ENCODE assay signal across 31 mouse cellular contexts in the genomic region with DNA sequence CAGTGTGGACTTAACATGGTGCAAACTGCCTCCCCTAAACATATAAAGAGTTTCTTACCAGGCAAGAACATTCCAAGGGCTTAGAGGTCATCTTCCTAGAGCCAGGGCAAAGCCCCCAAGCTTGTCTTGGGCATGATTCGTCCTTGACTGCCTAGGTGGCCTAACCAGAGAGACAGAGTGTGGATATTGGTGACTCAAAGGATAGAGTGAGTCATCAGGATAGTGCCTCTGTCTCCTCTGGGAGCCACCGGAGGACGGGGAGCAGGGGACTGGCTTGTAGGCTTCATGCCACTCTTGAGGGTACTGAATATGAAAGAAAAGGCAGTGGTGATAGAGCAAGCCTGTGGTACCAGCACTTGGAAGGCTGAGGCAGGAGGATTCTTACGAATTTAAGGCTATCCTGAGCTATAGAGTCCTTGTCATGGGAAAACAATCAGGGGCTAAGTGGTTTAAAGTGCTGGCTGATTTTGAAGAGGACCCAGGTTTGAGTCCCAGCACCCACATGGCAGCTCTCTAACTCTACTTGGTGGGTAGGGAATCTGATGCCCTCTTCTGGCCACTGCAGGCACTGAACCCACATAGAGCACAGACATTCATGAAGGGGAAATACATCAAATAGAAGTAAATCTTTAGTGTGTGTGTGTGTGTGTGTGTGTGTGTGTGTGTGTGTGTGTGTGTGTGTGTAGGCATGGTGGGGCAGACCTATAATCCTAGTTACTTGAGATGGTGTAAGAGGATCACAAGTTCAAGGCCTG. TPM values are rescaled to one million over a fixed set of nuclear protein-coding genes. Genes with fewer than 3 reads are reported as not detected.
DNase-seq lines count a peak whose midpoint lies in the region; ATAC-seq and TF ChIP-seq lines count a peak whose summit lies in the region.
"Had no signal": no experiment of that assay in that cellular context is flagged by ENCODE, and none has a peak within 500 bp of the region (broad histone marks: within the 10 kb centered on the region; RNA-seq: fewer than 3 reads in every experiment).

No protein-coding gene starts in this region.

- DNase-seq in hindbrain, postnatal 0 days (ENCODE audit: low spot score), result no peak
- no peak for DNase-seq in hindbrain, embryonic 11.5 days (ENCODE audit: low spot score)
- DNase-seq in liver, postnatal 0 days, result no peak
- peak; percentile 54 for DNase-seq in R1 (ENCODE audit: low read depth, low spot score)
- DNase-seq in heart, postnatal 25 days (ENCODE audit: low spot score), result no peak
- DNase-seq in forebrain, embryonic 14.5 days (ENCODE audit: low spot score), result no peak
- DNase-seq: adrenal gland, adult 8-10 months; cerebellum, adult 11-12 months; cerebellum, postnatal 14 days; embryo, embryonic 11 days; gastrocnemius, postnatal 10 days; heart, adult 11 months; heart, postnatal 4 days; kidney, adult 18-20 months; kidney, postnatal 14 days; right cerebral cortex, postnatal 14 days; spleen, adult 18-20 months; thymus, postnatal 4 days had no signal

- no peak overlapping the region for H3K4me2 ChIP-seq in hindbrain, postnatal 0 days (ENCODE audit: low read depth, low read length)
- H3K4me2 ChIP-seq in hindbrain, embryonic 11.5 days (replicated peaks; ENCODE audit: low read depth, low read length), result no peak overlapping the region
- H3K4me2 ChIP-seq in liver, postnatal 0 days (ENCODE audit: low read depth, low read length), result no peak overlapping the region
- no peak overlapping the region for H3K4me2 ChIP-seq in liver, embryonic 12.5 days
- no peak overlapping the region for H3K4me2 ChIP-seq in forebrain, embryonic 14.5 days (ENCODE audit: low read length)
- H3K4me2 ChIP-seq: embryonic facial prominence, embryonic 15.5 days; heart, embryonic 13.5 days; liver, embryonic 15.5 days; midbrain, embryonic 15.5 days; neural tube, embryonic 15.5 days had no signal

- no peak overlapping the region for H3K27ac ChIP-seq in hindbrain, postnatal 0 days
- H3K27ac ChIP-seq in hindbrain, embryonic 11.5 days (ENCODE audit: low read depth, low read length), result no peak overlapping the region
- H3K27ac ChIP-seq in liver, postnatal 0 days (ENCODE audit: low read depth), result no peak overlapping the region
- H3K27ac ChIP-seq in liver, embryonic 12.5 days, result no peak overlapping the region
- no peak overlapping the region for H3K27ac ChIP-seq in forebrain, embryonic 14.5 days (ENCODE audit: low read depth, low read length)
- H3K27ac ChIP-seq: embryonic facial prominence, embryonic 15.5 days; heart, embryonic 13.5 days; limb, embryonic 10.5 days; liver, embryonic 15.5 days; midbrain, embryonic 15.5 days; neural tube, embryonic 15.5 days had no signal

- intact Hi-C loops in heart, postnatal 25 days (cut with DNase I), result no loop called here

- TF ChIP-seq CTCF in hindbrain, postnatal 0 days (IDR thresholded peaks at IDR 0.05; ENCODE audit: low read depth), result 0 out of 2 replicates have a peak, but pooled peaks have one; percentile 11
- TF ChIP-seq CTCF in liver, postnatal 0 days (IDR thresholded peaks at IDR 0.05; ENCODE audit: low read depth), result peak; percentile 31
- peak; percentile 58 for TF ChIP-seq CTCF in E14TG2a.4 (conservative IDR thresholded peaks at IDR 0.05; ENCODE audit: low read length)

- H3K36me3 ChIP-seq in hindbrain, postnatal 0 days (ENCODE audit: insufficient read depth, low read length), result no peaks in the 10 kb centered on the region
- no peaks in the 10 kb centered on the region for H3K36me3 ChIP-seq in hindbrain, embryonic 11.5 days (ENCODE audit: control insufficient read depth, insufficient read depth, low read length)
- H3K36me3 ChIP-seq in liver, postnatal 0 days (replicated peaks; ENCODE audit: insufficient read depth, low read length), result no peaks in the 10 kb centered on the region
- H3K36me3 ChIP-seq in liver, embryonic 12.5 days, result no peaks in the 10 kb centered on the region
- no peaks in the 10 kb centered on the region for H3K36me3 ChIP-seq in E14TG2a.4 (ENCODE audit: insufficient read depth, low read length)
- H3K36me3 ChIP-seq in forebrain, embryonic 14.5 days (ENCODE audit: control insufficient read depth, insufficient read depth, low read length), result no peaks in the 10 kb centered on the region
- H3K36me3 ChIP-seq: embryonic facial prominence, embryonic 15.5 days; heart, embryonic 13.5 days; limb, embryonic 10.5 days; liver, embryonic 15.5 days; midbrain, embryonic 15.5 days; neural tube, embryonic 15.5 days had no signal

- H3K4me3 ChIP-seq in hindbrain, postnatal 0 days (ENCODE audit: low read length), result no peak overlapping the region
- no peak overlapping the region for H3K4me3 ChIP-seq in hindbrain, embryonic 11.5 days (ENCODE audit: low read depth, low read length)
- no peak overlapping the region for H3K4me3 ChIP-seq in liver, postnatal 0 days (ENCODE audit: low read depth, low read length)
- no peak overlapping the region for H3K4me3 ChIP-seq in liver, embryonic 12.5 days
- H3K4me3 ChIP-seq in E14TG2a.4 (replicated peaks; ENCODE audit: low read length), result no peak overlapping the region
- no peak overlapping the region for H3K4me3 ChIP-seq in forebrain, embryonic 14.5 days (ENCODE audit: low read depth, low read length)
- H3K4me3 ChIP-seq: embryonic facial prominence, embryonic 15.5 days; heart, embryonic 13.5 days; limb, embryonic 10.5 days; liver, embryonic 15.5 days; midbrain, embryonic 15.5 days; myocyte; neural tube, embryonic 15.5 days had no signal

- H3K4me1 ChIP-seq in hindbrain, postnatal 0 days (ENCODE audit: insufficient read depth, low read length), result no peaks in the 10 kb centered on the region
- H3K4me1 ChIP-seq in hindbrain, embryonic 11.5 days (replicated peaks; ENCODE audit: control insufficient read depth, insufficient read depth, low read length), result no peaks in the 10 kb centered on the region
- H3K4me1 ChIP-seq in liver, postnatal 0 days (ENCODE audit: insufficient read depth), result no peaks in the 10 kb centered on the region
- H3K4me1 ChIP-seq in liver, embryonic 12.5 days, result no peaks in the 10 kb centered on the region
- H3K4me1 ChIP-seq in E14TG2a.4 (replicated peaks; ENCODE audit: low read depth, low read length), result peaks cover 14% of the 10 kb centered on the region; the same call in 1 of the 2 replicates
- H3K4me1 ChIP-seq in forebrain, embryonic 14.5 days (ENCODE audit: control insufficient read depth, insufficient read depth, low read length), result no peaks in the 10 kb centered on the region
- H3K4me1 ChIP-seq: heart, embryonic 13.5 days; limb, embryonic 10.5 days; liver, embryonic 15.5 days; midbrain, embryonic 15.5 days; neural tube, embryonic 15.5 days had no signal

- H3K27me3 ChIP-seq in hindbrain, postnatal 0 days (ENCODE audit: insufficient read depth, low read length), result no peaks in the 10 kb centered on the region
- no peaks in the 10 kb centered on the region for H3K27me3 ChIP-seq in hindbrain, embryonic 11.5 days (ENCODE audit: control insufficient read depth, insufficient read depth, low read length)
- no peaks in the 10 kb centered on the region for H3K27me3 ChIP-seq in liver, postnatal 0 days (ENCODE audit: insufficient read depth, low read length)
- peaks cover 7% of the 10 kb centered on the region; the same call in 1 of the 2 replicates for H3K27me3 ChIP-seq in liver, embryonic 12.5 days (replicated peaks)
- no peaks in the 10 kb centered on the region for H3K27me3 ChIP-seq in E14TG2a.4 (ENCODE audit: insufficient read depth, low read length)
- no peaks in the 10 kb centered on the region for H3K27me3 ChIP-seq in forebrain, embryonic 14.5 days (replicated peaks; ENCODE audit: control insufficient read depth, insufficient read depth, low read length)
- H3K27me3 ChIP-seq: embryonic facial prominence, embryonic 15.5 days; heart, embryonic 13.5 days; liver, embryonic 15.5 days; midbrain, embryonic 15.5 days; neural tube, embryonic 15.5 days had no signal

- ATAC-seq in hindbrain, postnatal 0 days, result no peak
- no peak for ATAC-seq in hindbrain, embryonic 11.5 days (ENCODE audit: low FRiP score)
- ATAC-seq in liver, postnatal 0 days, result no peak
- no peak for ATAC-seq in liver, embryonic 12.5 days
- ATAC-seq in forebrain, embryonic 14.5 days, result no peak
- ATAC-seq: CD4-positive, CD25-positive, alpha-beta regulatory T cell, adult 4 months; hindbrain, embryonic 16.5 days; midbrain, embryonic 15.5 days had no signal

- 88% methylated on average over 4 of the region's 4 CpGs for WGBS in hindbrain, postnatal 0 days
- 85% methylated on average over 4 of the region's 4 CpGs for whole genome bisulfite sequencing in hindbrain, embryonic 11.5 days
- 69% methylated on average over 4 of the region's 4 CpGs for WGBS in liver, postnatal 0 days (ENCODE audit: insufficient replicate concordance)
- WGBS in liver, embryonic 12.5 days (ENCODE audit: insufficient replicate concordance), result 54% methylated on average over 4 of the region's 4 CpGs
- 81% methylated on average over 4 of the region's 4 CpGs for WGBS in forebrain, embryonic 14.5 days

- H3K9ac ChIP-seq in hindbrain, postnatal 0 days (replicated peaks; ENCODE audit: low read length), result no peak overlapping the region
- no peak overlapping the region for H3K9ac ChIP-seq in hindbrain, embryonic 11.5 days (ENCODE audit: low read depth, low read length)
- H3K9ac ChIP-seq in liver, postnatal 0 days (replicated peaks), result no peak overlapping the region
- H3K9ac ChIP-seq in liver, embryonic 12.5 days, result no peak overlapping the region
- no peak overlapping the region for H3K9ac ChIP-seq in forebrain, embryonic 14.5 days (ENCODE audit: low read length)
- H3K9ac ChIP-seq: embryonic facial prominence, embryonic 15.5 days; heart, embryonic 13.5 days; liver, embryonic 15.5 days; midbrain, embryonic 15.5 days; neural tube, embryonic 15.5 days had no signal

- TF ChIP-seq EP300 in liver, postnatal 0 days (IDR thresholded peaks at IDR 0.05; ENCODE audit: low read depth), result no peak

- H3K9me3 ChIP-seq in hindbrain, postnatal 0 days (ENCODE audit: low read length), result no peaks in the 10 kb centered on the region
- H3K9me3 ChIP-seq in hindbrain, embryonic 11.5 days (ENCODE audit: control insufficient read depth, low read length), result 0 out of 2 replicates have a peak, but pooled peaks cover 2% of the 10 kb centered on the region
- no peaks in the 10 kb centered on the region for H3K9me3 ChIP-seq in liver, postnatal 0 days (ENCODE audit: low read length)
- H3K9me3 ChIP-seq in liver, embryonic 12.5 days (replicated peaks), result no peaks in the 10 kb centered on the region
- H3K9me3 ChIP-seq in E14TG2a.4 (ENCODE audit: low read length), result no peaks in the 10 kb centered on the region
- peaks cover 3% of the 10 kb centered on the region; the same call in 1 of the 2 replicates for H3K9me3 ChIP-seq in forebrain, embryonic 14.5 days (replicated peaks; ENCODE audit: control insufficient read depth, low read length)
- H3K9me3 ChIP-seq: embryonic facial prominence, embryonic 15.5 days; heart, embryonic 13.5 days; limb, embryonic 10.5 days; liver, embryonic 15.5 days; midbrain, embryonic 15.5 days; neural tube, embryonic 15.5 days had no signal

RNA-seq across cellular contexts. Expression of a gene that starts 8.8 kb away (rescaled TPM):
- total RNA-seq in hindbrain, postnatal 0 days (2014; rRNA removed), result 2.5 and 2.8 TPM in 2 replicates
- polyA plus RNA-seq in hindbrain, postnatal 0 days (2015; fragmentation: Nextera tagmentation; extraction: Ambion mirVana), result 0.77 and 1.0 TPM in 2 replicates
- polyA plus RNA-seq in hindbrain, embryonic 11.5 days (2014; fragmentation: Nextera tagmentation; extraction: Ambion mirVana), result 1.1 and 1.4 TPM in 2 replicates
- polyA plus RNA-seq in liver, postnatal 0 days (2015; fragmentation: Nextera tagmentation; extraction: Ambion mirVana), result 0.06 TPM in 2 replicates
- 0.13 and 0.19 TPM in 2 replicates for polyA plus RNA-seq in liver, embryonic 12.5 days (2016; fragmentation: Nextera tagmentation; extraction: Ambion mirVana)
- total RNA-seq in heart, postnatal 25 days (2021), result 1 to 10 TPM; 3.8 to 4.3 TPM
- polyA plus RNA-seq in forebrain, embryonic 14.5 days (2014; fragmentation: Nextera tagmentation; extraction: Ambion mirVana), result 0.23 and 0.41 TPM in 2 replicates
- total RNA-seq: megakaryocyte-erythroid progenitor cell, adult 5-6 weeks had no signal

RNA-seq across cellular contexts. Expression of a gene that starts 12.5 kb away (rescaled TPM):
- total RNA-seq in hindbrain, postnatal 0 days (2014; rRNA removed), result 24.2 and 32.3 TPM in 2 replicates
- polyA plus RNA-seq in hindbrain, postnatal 0 days (2015; fragmentation: Nextera tagmentation; extraction: Ambion mirVana), result 27.5 and 29.4 TPM in 2 replicates
- 7.1 and 7.3 TPM in 2 replicates for polyA plus RNA-seq in hindbrain, embryonic 11.5 days (2014; fragmentation: Nextera tagmentation; extraction: Ambion mirVana)
- polyA plus RNA-seq in liver, postnatal 0 days (2015; fragmentation: Nextera tagmentation; extraction: Ambion mirVana), result 0.09 and 0.20 TPM in 2 replicates
- 0.54 and 0.67 TPM in 2 replicates for polyA plus RNA-seq in liver, embryonic 12.5 days (2016; fragmentation: Nextera tagmentation; extraction: Ambion mirVana)
- total RNA-seq in heart, postnatal 25 days (2021), result 1 to 10 TPM; 3.8 to 5.4 TPM
- polyA plus RNA-seq in forebrain, embryonic 14.5 days (2014; fragmentation: Nextera tagmentation; extraction: Ambion mirVana), result 9.8 and 17.7 TPM in 2 replicates

RNA-seq across cellular contexts. Expression of a gene that starts 19.3 kb away (rescaled TPM):
- total RNA-seq in hindbrain, postnatal 0 days (2014; rRNA removed), result 12.5 and 12.7 TPM in 2 replicates
- polyA plus RNA-seq in hindbrain, postnatal 0 days (2015; fragmentation: Nextera tagmentation; extraction: Ambion mirVana), result 5.2 and 5.7 TPM in 2 replicates
- polyA plus RNA-seq in hindbrain, embryonic 11.5 days (2014; fragmentation: Nextera tagmentation; extraction: Ambion mirVana), result 4.0 and 4.2 TPM in 2 replicates
- 0.90 and 1.0 TPM in 2 replicates for polyA plus RNA-seq in liver, postnatal 0 days (2015; fragmentation: Nextera tagmentation; extraction: Ambion mirVana)
- 2.4 and 2.7 TPM in 2 replicates for polyA plus RNA-seq in liver, embryonic 12.5 days (2016; fragmentation: Nextera tagmentation; extraction: Ambion mirVana)
- 1 to 10 TPM; 7.9 to 8.1 TPM for total RNA-seq in heart, postnatal 25 days (2021)
- polyA plus RNA-seq in forebrain, embryonic 14.5 days (2014; fragmentation: Nextera tagmentation; extraction: Ambion mirVana), result 3.6 and 3.8 TPM in 2 replicates

RNA-seq across cellular contexts. Expression of a gene that starts 28.0 kb away (rescaled TPM):
- total RNA-seq in hindbrain, postnatal 0 days (2014; rRNA removed), result 0.31 and 3.3 TPM in 2 replicates
- 0.30 and 0.45 TPM in 2 replicates for polyA plus RNA-seq in hindbrain, postnatal 0 days (2015; fragmentation: Nextera tagmentation; extraction: Ambion mirVana)
- polyA plus RNA-seq in hindbrain, embryonic 11.5 days (2014; fragmentation: Nextera tagmentation; extraction: Ambion mirVana), result 0.11 TPM in 1 of 2 replicates, not detected in the other
- polyA plus RNA-seq in liver, postnatal 0 days (2015; fragmentation: Nextera tagmentation; extraction: Ambion mirVana), result not detected in 2 replicates
- 0.10 TPM in 1 of 2 replicates, not detected in the other for polyA plus RNA-seq in liver, embryonic 12.5 days (2016; fragmentation: Nextera tagmentation; extraction: Ambion mirVana)
- not detected for total RNA-seq in heart, postnatal 25 days (2021)
- polyA plus RNA-seq in forebrain, embryonic 14.5 days (2014; fragmentation: Nextera tagmentation; extraction: Ambion mirVana), result 0.33 and 0.44 TPM in 2 replicates
- total RNA-seq: heart, postnatal 4 days; megakaryocyte-erythroid progenitor cell, adult 5-6 weeks had no signal
- polyA plus RNA-seq: CD4-positive, CD25-positive, alpha-beta regulatory T cell, adult 4 months; embryonic facial prominence, embryonic 15.5 days; heart, embryonic 13.5 days; limb, embryonic 10.5 days; liver, embryonic 15.5 days; myocyte had no signal

RNA-seq across cellular contexts. Expression of a gene that starts 29.9 kb away (rescaled TPM):
- 0.31 TPM in 1 of 2 replicates, not detected in the other for total RNA-seq in hindbrain, postnatal 0 days (2014; rRNA removed)
- polyA plus RNA-seq in hindbrain, postnatal 0 days (2015; fragmentation: Nextera tagmentation; extraction: Ambion mirVana), result not detected in 2 replicates
- polyA plus RNA-seq in hindbrain, embryonic 11.5 days (2014; fragmentation: Nextera tagmentation; extraction: Ambion mirVana), result 0.07 and 0.09 TPM in 2 replicates
- 0.09 TPM in 1 of 2 replicates, not detected in the other for polyA plus RNA-seq in liver, postnatal 0 days (2015; fragmentation: Nextera tagmentation; extraction: Ambion mirVana)
- polyA plus RNA-seq in liver, embryonic 12.5 days (2016; fragmentation: Nextera tagmentation; extraction: Ambion mirVana), result not detected in 2 replicates
- total RNA-seq in heart, postnatal 25 days (2021), result 10 to 100 TPM; 22.4 to 28.7 TPM
- polyA plus RNA-seq in forebrain, embryonic 14.5 days (2014; fragmentation: Nextera tagmentation; extraction: Ambion mirVana), result not detected in 2 replicates
- total RNA-seq: megakaryocyte-erythroid progenitor cell, adult 5-6 weeks had no signal
- polyA plus RNA-seq: CD4-positive, CD25-positive, alpha-beta regulatory T cell, adult 4 months; forebrain, embryonic 11.5 days; hindbrain, embryonic 16.5 days; liver, embryonic 15.5 days; midbrain, embryonic 15.5 days had no signal
